21 mouse cellular contexts compared by ENCODE assay signal in the genomic region with DNA sequence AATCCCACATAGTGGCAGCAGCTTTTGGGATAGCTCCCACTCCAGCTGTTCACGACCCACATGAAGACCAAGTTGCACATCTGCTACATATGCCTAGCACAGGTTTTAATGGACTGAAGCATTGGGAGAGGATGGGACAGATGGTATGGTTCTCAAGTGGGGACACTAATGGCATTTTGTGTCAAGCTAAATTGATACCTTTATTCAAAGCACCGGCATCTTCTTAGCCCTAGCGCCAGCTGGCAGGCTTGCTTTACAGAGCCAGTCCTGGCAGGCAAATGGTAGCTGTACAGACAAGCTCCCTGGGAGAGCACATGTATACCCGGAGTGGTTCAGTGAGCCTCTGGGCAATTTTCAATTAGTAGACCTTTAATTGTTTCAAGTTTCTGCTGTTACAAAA. TPM values are rescaled to one million over a fixed set of nuclear protein-coding genes. Genes with fewer than 3 reads are reported as not detected.
DNase-seq lines count a peak whose midpoint lies in the region; ATAC-seq lines count a peak whose summit lies in the region.
"Had no signal": no experiment of that assay in that cellular context is flagged by ENCODE, and none has a peak within 500 bp of the region (broad histone marks: within the 10 kb centered on the region; RNA-seq: fewer than 3 reads in every experiment).

No protein-coding gene starts in this region.

- H3K4me2 ChIP-seq in embryonic facial prominence, embryonic 11.5 days (ENCODE audit: low read depth, low read length): no peak overlapping the region
- no peak overlapping the region for H3K4me2 ChIP-seq in midbrain, embryonic 13.5 days (replicated peaks)
- H3K4me2 ChIP-seq in forebrain, embryonic 15.5 days (replicated peaks): no peak overlapping the region
- no peak overlapping the region for H3K4me2 ChIP-seq in neural tube, embryonic 14.5 days (ENCODE audit: low read depth, low read length)
- H3K4me2 ChIP-seq: limb, embryonic 12.5 days had no signal

- no peaks in the 10 kb centered on the region for H3K4me1 ChIP-seq in embryonic facial prominence, embryonic 11.5 days (ENCODE audit: control insufficient read depth, insufficient read depth, low read length)
- no peaks in the 10 kb centered on the region for H3K4me1 ChIP-seq in embryonic facial prominence, embryonic 10.5 days
- H3K4me1 ChIP-seq in midbrain, embryonic 13.5 days (replicated peaks): no peaks in the 10 kb centered on the region
- no peaks in the 10 kb centered on the region for H3K4me1 ChIP-seq in midbrain, embryonic 10.5 days
- H3K4me1 ChIP-seq in forebrain, embryonic 15.5 days: peaks cover 4% of the 10 kb centered on the region; the same call in 1 of the 2 replicates
- no peaks in the 10 kb centered on the region for H3K4me1 ChIP-seq in neural tube, embryonic 14.5 days (ENCODE audit: control insufficient read depth, insufficient read depth, low read length)
- H3K4me1 ChIP-seq: heart, embryonic 10.5 days had no signal

- no peak overlapping the region for H3K4me3 ChIP-seq in embryonic facial prominence, embryonic 11.5 days (ENCODE audit: low read depth, low read length)
- H3K4me3 ChIP-seq in embryonic facial prominence, embryonic 10.5 days: no peak overlapping the region
- no peak overlapping the region for H3K4me3 ChIP-seq in midbrain, embryonic 13.5 days (replicated peaks)
- no peak overlapping the region for H3K4me3 ChIP-seq in midbrain, embryonic 10.5 days
- H3K4me3 ChIP-seq in forebrain, embryonic 15.5 days: no peak overlapping the region
- no peak overlapping the region for H3K4me3 ChIP-seq in neural tube, embryonic 14.5 days (ENCODE audit: low read depth, low read length)
- H3K4me3 ChIP-seq: heart, embryonic 10.5 days; limb, embryonic 12.5 days had no signal

- H3K36me3 ChIP-seq in embryonic facial prominence, embryonic 11.5 days (replicated peaks; ENCODE audit: control insufficient read depth, insufficient read depth, low read depth, low read length): no peaks in the 10 kb centered on the region
- no peaks in the 10 kb centered on the region for H3K36me3 ChIP-seq in embryonic facial prominence, embryonic 10.5 days (replicated peaks)
- H3K36me3 ChIP-seq in midbrain, embryonic 13.5 days: no peaks in the 10 kb centered on the region
- H3K36me3 ChIP-seq in midbrain, embryonic 10.5 days: no peaks in the 10 kb centered on the region
- no peaks in the 10 kb centered on the region for H3K36me3 ChIP-seq in forebrain, embryonic 15.5 days
- no peaks in the 10 kb centered on the region for H3K36me3 ChIP-seq in neural tube, embryonic 14.5 days (ENCODE audit: control insufficient read depth, insufficient read depth, low read length)
- H3K36me3 ChIP-seq: heart, embryonic 10.5 days; limb, embryonic 12.5 days had no signal

- H3K9ac ChIP-seq in embryonic facial prominence, embryonic 11.5 days (replicated peaks; ENCODE audit: low read length): no peak overlapping the region
- H3K9ac ChIP-seq in midbrain, embryonic 13.5 days (replicated peaks): no peak overlapping the region
- no peak overlapping the region for H3K9ac ChIP-seq in forebrain, embryonic 15.5 days (replicated peaks)
- no peak overlapping the region for H3K9ac ChIP-seq in neural tube, embryonic 14.5 days (replicated peaks; ENCODE audit: low read depth, low read length)
- H3K9ac ChIP-seq: limb, embryonic 12.5 days had no signal

- 64% methylated on average over 4 of the region's 4 CpGs for WGBS in embryonic facial prominence, embryonic 11.5 days
- 74% methylated on average over 4 of the region's 4 CpGs for WGBS in embryonic facial prominence, embryonic 10.5 days
- WGBS in midbrain, embryonic 13.5 days: 73% methylated on average over 4 of the region's 4 CpGs
- WGBS in midbrain, embryonic 10.5 days: 85% methylated on average over 4 of the region's 4 CpGs
- WGBS in forebrain, embryonic 15.5 days: 33% methylated on average over 4 of the region's 4 CpGs
- WGBS in neural tube, embryonic 14.5 days: 39% methylated on average over 4 of the region's 4 CpGs

- no peaks in the 10 kb centered on the region for H3K27me3 ChIP-seq in embryonic facial prominence, embryonic 11.5 days (ENCODE audit: control insufficient read depth, insufficient read depth, low read length)
- no peaks in the 10 kb centered on the region for H3K27me3 ChIP-seq in embryonic facial prominence, embryonic 10.5 days (replicated peaks; ENCODE audit: low read depth, poor library complexity, severe bottlenecking)
- H3K27me3 ChIP-seq in midbrain, embryonic 13.5 days: no peaks in the 10 kb centered on the region
- H3K27me3 ChIP-seq in midbrain, embryonic 10.5 days (ENCODE audit: low read depth, poor library complexity, severe bottlenecking): no peaks in the 10 kb centered on the region
- no peaks in the 10 kb centered on the region for H3K27me3 ChIP-seq in forebrain, embryonic 15.5 days
- no peaks in the 10 kb centered on the region for H3K27me3 ChIP-seq in neural tube, embryonic 14.5 days (ENCODE audit: control insufficient read depth, insufficient read depth, low read length)
- H3K27me3 ChIP-seq: limb, embryonic 12.5 days had no signal

- ATAC-seq in embryonic facial prominence, embryonic 11.5 days (replicated peaks; ENCODE audit: insufficient number of reproducible peaks, low FRiP score, low TSS enrichment, low read depth): 0 out of 2 replicates have a peak, but pooled peaks have one; percentile 18
- ATAC-seq in midbrain, embryonic 13.5 days: peak; percentile 45; the same call in 1 of the 2 replicates
- peak; percentile 64 for ATAC-seq in forebrain, embryonic 15.5 days (replicated peaks)
- peak; percentile 94 for ATAC-seq in neural tube, embryonic 14.5 days (ENCODE audit: low read depth)
- ATAC-seq in megakaryocyte-erythroid progenitor cell, adult 5-6 weeks (replicated peaks; ENCODE audit: low FRiP score, low TSS enrichment, poor library complexity, severe bottlenecking): no peak
- ATAC-seq: intestine, postnatal 0 days had no signal

- no peak for DNase-seq in embryonic facial prominence, embryonic 11.5 days (ENCODE audit: low spot score)
- no peak for DNase-seq in embryonic facial prominence, embryonic 10.5 days (ENCODE audit: low spot score)
- DNase-seq in midbrain, embryonic 10.5 days (ENCODE audit: low spot score): no peak
- DNase-seq in embryo, embryonic 11 days: no peak
- DNase-seq: adrenal gland, adult 8-10 months; gastrocnemius, postnatal 14 days; kidney, postnatal 25 days; layer of hippocampus, postnatal 36 days; lung, postnatal 36 days; thymus, postnatal 25 days had no signal

- H3K27ac ChIP-seq in embryonic facial prominence, embryonic 11.5 days (replicated peaks; ENCODE audit: low read depth, low read length): no peak overlapping the region
- H3K27ac ChIP-seq in embryonic facial prominence, embryonic 10.5 days (replicated peaks): no peak overlapping the region
- no peak overlapping the region for H3K27ac ChIP-seq in midbrain, embryonic 13.5 days
- no peak overlapping the region for H3K27ac ChIP-seq in midbrain, embryonic 10.5 days (replicated peaks)
- H3K27ac ChIP-seq in forebrain, embryonic 15.5 days (replicated peaks): no peak overlapping the region
- H3K27ac ChIP-seq in neural tube, embryonic 14.5 days (ENCODE audit: low read depth, low read length): no peak overlapping the region
- H3K27ac ChIP-seq: heart, embryonic 10.5 days; limb, embryonic 12.5 days had no signal

- no peaks in the 10 kb centered on the region for H3K9me3 ChIP-seq in embryonic facial prominence, embryonic 11.5 days (replicated peaks; ENCODE audit: control insufficient read depth, low read length)
- H3K9me3 ChIP-seq in embryonic facial prominence, embryonic 10.5 days: no peaks in the 10 kb centered on the region
- H3K9me3 ChIP-seq in midbrain, embryonic 13.5 days: no peaks in the 10 kb centered on the region
- no peaks in the 10 kb centered on the region for H3K9me3 ChIP-seq in midbrain, embryonic 10.5 days (replicated peaks)
- H3K9me3 ChIP-seq in forebrain, embryonic 15.5 days: no peaks in the 10 kb centered on the region
- H3K9me3 ChIP-seq in neural tube, embryonic 14.5 days (ENCODE audit: control insufficient read depth, low read length): no peaks in the 10 kb centered on the region
- H3K9me3 ChIP-seq: heart, embryonic 10.5 days; limb, embryonic 12.5 days had no signal

RNA-seq across cellular contexts. Expression of a gene that starts 3.4 kb away (rescaled TPM):
- 0.67 TPM in 1 of 2 replicates, not detected in the other for polyA plus RNA-seq in embryonic facial prominence, embryonic 11.5 days (2014; fragmentation: Nextera tagmentation; extraction: Ambion mirVana)
- polyA plus RNA-seq in embryonic facial prominence, embryonic 10.5 days (2016; fragmentation: Nextera tagmentation; extraction: Ambion mirVana): not detected in 2 replicates
- polyA plus RNA-seq in midbrain, embryonic 13.5 days (2015; fragmentation: Nextera tagmentation; extraction: Ambion mirVana): 0.13 TPM in 1 of 2 replicates, not detected in the other
- polyA plus RNA-seq in midbrain, embryonic 10.5 days (2016; fragmentation: Nextera tagmentation; extraction: Ambion mirVana): 0.02 TPM in 1 of 2 replicates, not detected in the other
- 0.14 TPM in 1 of 2 replicates, not detected in the other for polyA plus RNA-seq in forebrain, embryonic 15.5 days (2015; fragmentation: Nextera tagmentation; extraction: Ambion mirVana)
- polyA plus RNA-seq in neural tube, embryonic 14.5 days (2014; fragmentation: Nextera tagmentation; extraction: Ambion mirVana): 0.58 TPM in 1 of 2 replicates, not detected in the other
- not detected in 2 replicates for total RNA-seq in megakaryocyte-erythroid progenitor cell, adult 5-6 weeks (2014; fragmentation: Nextera tagmentation)
- not detected in 2 replicates for total RNA-seq in megakaryocyte-erythroid progenitor cell, adult 5-6 weeks (2017)
- total RNA-seq: common myeloid progenitor, adult 5-6 weeks had no signal
- polyA plus RNA-seq: heart, embryonic 10.5 days had no signal

RNA-seq across cellular contexts. Expression of a gene that starts 35.4 kb away (rescaled TPM):
- 0.10 TPM in 1 of 2 replicates, not detected in the other for polyA plus RNA-seq in embryonic facial prominence, embryonic 11.5 days (2014; fragmentation: Nextera tagmentation; extraction: Ambion mirVana)
- not detected in 2 replicates for polyA plus RNA-seq in embryonic facial prominence, embryonic 10.5 days (2016; fragmentation: Nextera tagmentation; extraction: Ambion mirVana)
- not detected in 2 replicates for polyA plus RNA-seq in midbrain, embryonic 13.5 days (2015; fragmentation: Nextera tagmentation; extraction: Ambion mirVana)
- polyA plus RNA-seq in midbrain, embryonic 10.5 days (2016; fragmentation: Nextera tagmentation; extraction: Ambion mirVana): not detected in 2 replicates
- not detected in 2 replicates for polyA plus RNA-seq in forebrain, embryonic 15.5 days (2015; fragmentation: Nextera tagmentation; extraction: Ambion mirVana)
- not detected in 2 replicates for polyA plus RNA-seq in neural tube, embryonic 14.5 days (2014; fragmentation: Nextera tagmentation; extraction: Ambion mirVana)
- total RNA-seq in megakaryocyte-erythroid progenitor cell, adult 5-6 weeks (2014; fragmentation: Nextera tagmentation): not detected in 2 replicates
- not detected in 2 replicates for total RNA-seq in megakaryocyte-erythroid progenitor cell, adult 5-6 weeks (2017)
- total RNA-seq: adrenal gland, adult 8-10 months; common myeloid progenitor, adult 5-6 weeks; gastrocnemius, postnatal 14 days; heart, postnatal 25 days; layer of hippocampus, postnatal 36 days had no signal
- polyA plus RNA-seq: heart, embryonic 10.5 days; intestine, postnatal 0 days; liver, embryonic 16.5 days; small intestine, adult 2 months had no signal

RNA-seq across cellular contexts. Expression of a gene that starts 35.5 kb away (rescaled TPM):
- polyA plus RNA-seq in embryonic facial prominence, embryonic 11.5 days (2014; fragmentation: Nextera tagmentation; extraction: Ambion mirVana): 7.8 and 9.1 TPM in 2 replicates
- 4.3 and 4.9 TPM in 2 replicates for polyA plus RNA-seq in embryonic facial prominence, embryonic 10.5 days (2016; fragmentation: Nextera tagmentation; extraction: Ambion mirVana)
- 14.9 and 15.2 TPM in 2 replicates for polyA plus RNA-seq in midbrain, embryonic 13.5 days (2015; fragmentation: Nextera tagmentation; extraction: Ambion mirVana)
- polyA plus RNA-seq in midbrain, embryonic 10.5 days (2016; fragmentation: Nextera tagmentation; extraction: Ambion mirVana): 10.9 and 14.7 TPM in 2 replicates
- 15.3 and 16.1 TPM in 2 replicates for polyA plus RNA-seq in forebrain, embryonic 15.5 days (2015; fragmentation: Nextera tagmentation; extraction: Ambion mirVana)
- polyA plus RNA-seq in neural tube, embryonic 14.5 days (2014; fragmentation: Nextera tagmentation; extraction: Ambion mirVana): 9.1 and 21.8 TPM in 2 replicates
- total RNA-seq in megakaryocyte-erythroid progenitor cell, adult 5-6 weeks (2014; fragmentation: Nextera tagmentation): not detected in 2 replicates
- not detected in 2 replicates for total RNA-seq in megakaryocyte-erythroid progenitor cell, adult 5-6 weeks (2017)
